Mouse (Mus musculus) lung, postnatal 0 days (tissue): ENCODE data around the gene Cma2.
"Not testable (repeated sequence)": the region's sequence is repeated elsewhere in the genome, so short reads cannot be mapped to it uniquely, and the experiment has no call there.

Experiments
- CTCF ChIP-seq: IDR thresholded peaks from 2 replicates; pipeline ENCODE4 v1.5.1; 2016; ENCODE audit warnings: antibody characterized with exemption, mild to moderate bottlenecking
- EP300 ChIP-seq: IDR thresholded peaks from 2 replicates; pipeline ENCODE4 v1.6.1; 2016; ENCODE audit warnings: antibody characterized with exemption, mild to moderate bottlenecking, control low read depth

- TF ChIP-seq EP300, CTCF: not testable (repeated sequence)
These were observed 36.7 kb downstream of the Cma2 start for GRCm38 (mm10) chr14:55987464-55987863.
